Mouse (Mus musculus) erythroblast, embryonic 14.5 days (primary cell): ENCODE measurements around the gene Zfp2.

Experiments used
- GATA1 ChIP-seq: IDR thresholded peaks from 2 replicates; pipeline ENCODE4 v1.6.1; 2012; ENCODE audit warnings: low read length, inconsistent platforms, mixed read lengths
- TAL1 ChIP-seq: IDR thresholded peaks from 3 replicates; pipeline ENCODE4 v1.6.1; 2012; ENCODE audit warnings: low read length, inconsistent platforms, mixed read lengths

GRCm38 (mm10) chr11:50897359-50897758 is 18.6 kb downstream of the Zfp2 start:
- TF ChIP-seq GATA1, result no peak
- TF ChIP-seq TAL1, result no peak
